Mouse (Mus musculus): ENCODE measurements around the gene Psmb6. TPM values are rescaled to one million over a fixed set of nuclear protein-coding genes. Genes with fewer than 3 reads are reported as not detected.

The Psmb6 gene
- total RNA-seq (2015; ENCODE audit: low replicate concordance): 40.2 and 49.0 TPM in 2 replicates
- total RNA-seq (2017; ENCODE audit: low replicate concordance): 52.0 and 74.6 TPM in 2 replicates

DNA sequence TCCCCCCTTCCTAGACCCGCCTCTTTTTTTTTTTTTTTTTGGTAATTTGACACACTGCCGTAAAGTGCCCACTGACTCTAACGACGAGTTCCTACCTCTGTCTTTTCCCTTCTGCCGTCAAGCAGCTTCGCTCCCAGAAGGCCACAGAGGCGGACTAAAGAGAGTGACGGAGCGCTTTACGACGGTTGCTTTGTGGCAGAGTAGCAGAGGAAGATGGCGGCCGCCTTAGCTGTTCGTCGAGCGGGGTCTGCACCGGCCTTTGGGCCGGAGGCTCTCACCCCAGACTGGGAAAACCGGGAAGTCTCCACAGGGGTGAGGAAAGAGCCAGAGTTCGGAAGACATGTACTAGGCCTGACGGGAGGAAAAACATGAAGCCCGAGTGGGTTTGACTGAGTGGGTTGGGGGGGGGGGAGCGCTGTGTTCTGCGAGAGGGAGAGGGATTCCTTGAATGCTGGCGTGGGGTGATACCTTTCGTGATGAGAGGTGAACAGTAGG is at the start of gene Psmb6:
TSS of gene Psmb6 (plus strand) at position 184 of the 495 bp plus-strand sequence.
- peak; percentile 96 for ATAC-seq (replicated peaks; ENCODE audit: low FRiP score, poor library complexity, severe bottlenecking)

DNA sequence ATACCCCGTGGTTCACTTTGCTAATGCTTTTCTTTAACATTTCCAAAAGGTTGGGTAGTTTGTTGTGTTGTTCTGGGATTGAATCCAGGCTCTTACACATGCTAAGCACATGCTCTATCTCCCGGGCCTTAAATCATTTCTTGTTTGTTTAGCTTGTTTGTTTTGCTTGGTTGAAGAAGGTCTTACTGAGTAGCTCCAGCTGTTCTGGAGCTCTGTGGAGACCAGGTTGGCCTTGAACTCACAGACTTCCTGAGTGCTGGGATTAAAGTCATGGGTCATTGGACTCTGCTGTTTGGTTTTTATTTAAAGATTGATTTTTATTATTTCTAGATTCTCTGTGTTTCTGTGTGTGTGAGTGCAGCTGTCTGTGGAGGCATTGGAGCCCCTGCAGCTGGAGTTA is 39.7 kb upstream of the Psmb6 start:
- no peak for ATAC-seq (replicated peaks; ENCODE audit: low FRiP score, poor library complexity, severe bottlenecking)

DNA sequence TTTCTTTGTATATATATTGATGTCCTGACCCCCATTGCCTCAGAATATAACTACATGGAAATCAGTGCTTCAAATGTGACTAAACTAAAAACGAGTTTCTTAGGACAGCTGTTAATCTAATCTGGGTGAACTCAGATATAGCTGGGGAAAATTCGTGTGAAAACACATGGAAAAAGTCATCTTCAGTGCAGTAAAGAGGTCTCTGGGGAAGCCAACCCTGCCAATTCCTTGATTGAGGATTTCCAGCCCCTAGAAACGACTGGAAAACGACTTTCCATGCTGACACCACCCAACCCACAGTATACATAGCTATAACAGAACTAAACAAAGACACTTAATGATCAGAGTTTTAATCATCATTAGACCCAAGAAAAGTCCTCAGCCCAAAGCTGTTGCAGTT is 37.4 kb upstream of the Psmb6 start:
- no peak for ATAC-seq (replicated peaks; ENCODE audit: low FRiP score, poor library complexity, severe bottlenecking)

GRCm38 (mm10) chr11:70489138-70489537 is 36.0 kb upstream of the Psmb6 start:
- no peak for ATAC-seq (replicated peaks; ENCODE audit: low FRiP score, poor library complexity, severe bottlenecking)

DNA sequence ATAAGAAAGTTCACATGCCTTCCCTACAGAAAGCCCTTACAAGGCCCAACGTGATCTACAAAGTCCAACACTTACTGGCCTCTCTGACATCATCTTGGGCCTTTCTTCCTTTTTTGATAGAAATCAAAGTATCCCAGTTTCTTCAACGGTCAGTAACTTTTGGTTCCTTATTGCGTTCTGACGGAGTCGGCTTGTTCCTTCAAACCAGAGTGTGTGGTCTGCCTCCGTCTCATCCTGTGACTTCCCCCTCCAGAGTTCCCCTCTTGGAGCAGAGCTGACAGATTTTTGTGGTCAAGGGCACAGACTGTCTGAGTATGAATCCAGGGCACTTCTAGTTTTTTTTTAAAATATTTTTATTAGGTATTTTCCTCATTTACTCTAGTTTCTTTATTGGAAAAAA is 35.5 kb upstream of the Psmb6 start:
- no peak for ATAC-seq (replicated peaks; ENCODE audit: low FRiP score, poor library complexity, severe bottlenecking)

DNA sequence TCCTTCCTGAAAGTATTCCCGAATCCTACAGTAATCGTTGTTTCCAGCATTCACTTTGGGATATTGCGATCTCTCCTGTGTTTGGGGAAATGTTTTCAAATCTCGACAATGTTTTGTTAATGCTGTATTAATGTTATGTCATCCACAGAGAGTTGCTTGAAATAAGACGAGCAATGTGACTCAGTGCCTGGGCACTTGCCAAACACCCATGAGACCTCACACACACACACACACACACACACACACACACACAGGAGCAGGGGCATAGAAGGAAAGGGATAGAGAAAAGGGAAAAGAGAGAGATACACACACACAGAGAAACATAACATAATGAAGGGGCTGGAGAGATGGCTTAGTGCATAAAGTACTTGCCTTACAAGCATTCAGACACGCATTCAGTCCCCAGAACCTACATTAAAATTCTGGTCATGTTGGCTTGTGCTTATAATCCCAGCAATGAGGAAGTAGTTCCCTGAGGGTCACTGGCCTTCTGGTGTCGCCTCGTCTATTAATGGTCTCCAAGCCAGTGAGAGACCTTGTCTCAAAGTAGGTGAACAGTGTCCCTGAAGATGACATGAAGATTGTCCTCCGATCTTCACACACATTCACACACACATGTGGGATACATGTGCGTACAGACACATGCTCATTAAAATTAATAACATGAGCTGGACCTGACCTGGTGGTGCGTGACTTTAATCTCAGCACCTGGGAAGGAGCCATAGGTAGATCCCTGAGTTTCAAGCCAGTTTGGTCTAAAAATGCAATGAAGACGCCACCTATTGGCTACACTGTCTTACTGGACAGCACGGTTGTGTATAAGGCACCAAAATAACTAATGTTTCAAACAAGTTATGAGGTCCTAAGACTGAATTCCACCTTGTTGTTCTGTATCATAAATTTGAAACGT is 25.3 kb upstream of the Psmb6 start:
- no peak for ATAC-seq (replicated peaks; ENCODE audit: low FRiP score, poor library complexity, severe bottlenecking)

DNA sequence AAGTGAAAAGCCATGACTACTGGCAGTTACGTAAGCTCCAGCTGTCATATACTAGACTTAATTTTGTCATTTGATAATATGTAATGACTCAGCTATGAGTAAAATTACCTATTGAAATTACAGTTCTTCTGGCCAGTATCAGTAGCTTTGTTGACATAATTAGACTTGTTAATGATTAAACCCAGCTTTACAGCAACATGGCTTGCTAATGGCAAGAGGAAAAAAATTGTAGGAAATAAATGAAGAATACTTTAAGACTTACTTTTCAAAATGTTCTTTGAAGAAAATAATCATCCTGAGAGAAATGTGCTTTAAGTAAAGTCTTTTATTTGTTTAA is 24.7 kb upstream of the Psmb6 start:
- ATAC-seq (replicated peaks; ENCODE audit: low FRiP score, poor library complexity, severe bottlenecking): no peak

DNA sequence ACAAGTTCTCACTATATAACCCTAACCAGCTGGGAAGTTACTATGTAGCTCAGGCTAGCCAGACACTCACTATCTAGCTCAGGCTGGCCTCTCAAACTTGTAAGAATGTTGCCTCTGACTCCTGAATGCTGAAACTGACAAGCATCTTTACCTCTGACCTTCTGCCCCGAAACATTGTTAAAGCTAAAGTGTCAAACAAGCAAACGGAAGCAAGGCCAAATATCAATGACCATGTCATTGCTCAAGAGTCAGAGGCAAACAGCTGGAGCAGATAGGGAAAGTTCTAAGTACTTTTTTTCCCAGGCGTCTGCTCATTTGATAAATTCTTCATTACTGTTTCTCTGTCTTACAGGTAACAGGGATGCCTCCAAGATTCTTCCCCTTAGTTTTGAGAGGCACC is 23.1 kb upstream of the Psmb6 start:
- no peak for ATAC-seq (replicated peaks; ENCODE audit: low FRiP score, poor library complexity, severe bottlenecking)

DNA sequence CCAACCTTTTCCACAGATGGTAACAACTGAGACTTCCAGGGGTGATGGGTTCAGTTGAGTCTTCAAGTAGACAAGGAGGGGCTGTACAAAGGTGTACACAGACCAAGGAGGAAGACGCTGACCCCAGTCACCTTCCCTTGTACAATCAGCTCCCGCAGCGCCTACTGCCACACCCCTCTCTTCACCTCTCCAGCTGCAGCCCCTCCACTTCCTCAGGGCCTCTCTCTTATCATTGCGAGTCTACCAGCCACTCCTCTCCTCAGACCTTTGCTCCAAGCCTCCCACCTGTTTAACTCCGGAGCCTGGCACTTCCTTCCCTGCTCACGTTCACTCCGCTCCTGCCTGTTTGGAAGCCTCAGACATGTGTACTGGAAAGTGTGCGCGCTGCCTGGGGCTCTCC is 20.2 kb upstream of the Psmb6 start, which contains the start of gene Tm4sf5:
TSS of gene Tm4sf5 (plus strand) at position 275 of the 400 bp plus-strand sequence.
- ATAC-seq (replicated peaks; ENCODE audit: low FRiP score, poor library complexity, severe bottlenecking): no peak

- no peak for ATAC-seq (replicated peaks; ENCODE audit: low FRiP score, poor library complexity, severe bottlenecking)
Observed at GRCm38 (mm10) chr11:70506385-70506784, 18.8 kb upstream of the Psmb6 start.

DNA sequence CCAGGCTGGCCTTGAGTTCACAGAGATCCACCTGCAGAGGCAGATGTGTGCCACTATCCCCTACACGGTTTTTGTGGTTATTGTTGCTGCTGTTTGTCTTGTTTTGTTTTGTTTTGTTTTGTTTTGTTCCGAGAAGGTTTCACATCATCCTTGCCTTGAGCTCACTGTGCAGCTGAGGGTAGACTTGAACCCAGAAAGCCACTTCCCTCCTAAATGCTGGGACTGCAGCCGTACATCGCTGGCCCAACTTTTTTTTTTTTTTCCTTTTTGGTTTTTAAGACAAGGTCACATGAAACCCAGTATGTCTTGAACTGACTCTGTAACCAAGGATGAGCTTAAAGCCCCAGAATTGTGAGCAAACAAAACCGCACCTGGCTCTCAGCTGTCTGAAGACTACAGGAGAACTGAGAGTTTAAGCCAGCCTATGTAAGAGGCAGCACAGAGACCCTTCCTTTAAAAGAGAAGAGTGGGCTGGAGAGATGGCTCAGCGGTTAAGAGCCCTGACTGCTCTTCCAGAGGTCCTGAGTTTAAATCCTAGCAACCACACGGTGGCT is 18.1 kb upstream of the Psmb6 start:
- ATAC-seq (replicated peaks; ENCODE audit: low FRiP score, poor library complexity, severe bottlenecking): no peak

GRCm38 (mm10) chr11:70509753-70510564 is 15.2 kb upstream of the Psmb6 start:
- no peak for ATAC-seq (replicated peaks; ENCODE audit: low FRiP score, poor library complexity, severe bottlenecking)

DNA sequence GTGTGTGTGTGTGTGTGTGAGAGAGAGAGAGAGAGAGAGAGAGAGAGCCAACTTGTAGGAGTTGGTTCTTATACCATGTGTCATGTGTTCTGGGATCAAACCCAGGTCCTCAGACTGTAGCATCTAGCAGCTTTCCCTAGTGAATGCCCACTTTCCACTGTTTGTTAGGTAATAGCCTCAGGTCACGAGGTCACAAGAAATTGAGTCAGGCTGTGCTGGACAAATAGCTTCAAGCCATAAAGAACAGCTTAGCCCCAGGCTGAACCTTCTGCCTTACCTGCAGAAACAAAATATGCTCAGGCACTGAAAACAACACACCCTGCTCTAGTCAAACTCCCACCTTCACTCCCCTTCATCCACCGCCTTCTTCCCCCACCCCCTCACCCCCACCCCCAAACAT is 13.9 kb upstream of the Psmb6 start:
- no peak for ATAC-seq (replicated peaks; ENCODE audit: low FRiP score, poor library complexity, severe bottlenecking)

DNA sequence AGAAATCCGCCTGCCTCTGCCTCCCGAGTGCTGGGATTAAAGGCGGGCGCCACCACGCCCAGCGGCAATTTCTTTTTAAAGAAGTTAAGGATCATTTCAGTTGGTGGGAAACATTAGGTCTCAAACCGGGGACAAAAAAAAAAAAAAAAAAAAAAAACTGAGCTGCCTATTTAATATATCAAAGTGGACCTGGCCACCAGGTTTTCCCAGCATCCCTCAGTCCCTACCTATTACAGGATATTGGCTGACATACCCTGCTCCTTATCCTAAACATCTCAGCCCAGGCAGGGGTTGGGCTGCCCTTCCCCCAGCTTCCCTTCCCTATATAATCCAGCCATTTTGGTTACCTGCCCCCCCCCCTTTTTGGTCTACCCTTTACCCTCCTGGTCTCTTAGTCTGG is 13.3 kb upstream of the Psmb6 start:
- ATAC-seq (replicated peaks; ENCODE audit: low FRiP score, poor library complexity, severe bottlenecking): no peak

GRCm38 (mm10) chr11:70512709-70513342 is 12.3 kb upstream of the Psmb6 start:
- ATAC-seq (replicated peaks; ENCODE audit: low FRiP score, poor library complexity, severe bottlenecking): no peak

DNA sequence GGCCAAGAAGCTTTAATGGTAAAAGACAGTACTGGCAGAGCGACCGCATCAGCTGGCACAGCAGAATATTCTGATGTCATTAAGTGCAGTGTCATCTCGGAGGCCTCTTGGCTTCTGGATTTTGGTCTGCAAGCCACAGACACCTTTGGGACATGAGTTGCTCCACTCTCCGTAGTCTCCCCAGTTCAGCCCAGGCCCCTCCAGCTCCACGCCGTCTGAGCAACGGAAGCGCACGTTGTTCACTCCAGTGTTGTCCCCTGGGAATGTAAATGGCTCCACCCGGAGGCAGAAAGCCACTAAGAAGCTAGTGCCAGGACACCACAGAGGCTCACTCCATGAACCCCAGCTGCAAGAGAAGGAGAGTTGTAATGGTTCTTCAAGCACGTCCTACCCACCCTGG is 11.6 kb upstream of the Psmb6 start:
- no peak for ATAC-seq (replicated peaks; ENCODE audit: low FRiP score, poor library complexity, severe bottlenecking)

DNA sequence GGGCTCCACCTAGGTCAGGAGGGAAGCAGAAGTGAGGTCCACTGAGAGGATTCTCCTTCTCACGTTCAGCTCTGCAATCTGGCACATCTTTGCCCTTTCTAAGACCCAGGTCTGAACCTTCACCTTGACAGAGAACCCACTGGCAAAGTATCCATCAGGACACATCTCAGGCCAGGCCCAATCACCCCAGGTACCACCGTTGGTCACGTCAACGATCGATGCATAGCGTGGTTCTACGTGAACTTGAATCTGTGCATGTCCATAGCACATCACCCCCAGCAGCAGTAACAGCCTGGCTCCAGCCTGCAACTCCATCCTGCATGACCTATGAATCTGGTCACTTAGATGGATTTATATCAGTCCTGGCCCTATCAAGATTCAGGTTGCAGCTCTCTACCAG is 10.9 kb upstream of the Psmb6 start, which contains the start of gene Vmo1:
TSS of gene Vmo1 (minus strand) at position 329 of the 400 bp plus-strand sequence.
- no peak for ATAC-seq (replicated peaks; ENCODE audit: low FRiP score, poor library complexity, severe bottlenecking)

- ATAC-seq (replicated peaks; ENCODE audit: low FRiP score, poor library complexity, severe bottlenecking): no peak
Observed at GRCm38 (mm10) chr11:70516352-70516751, 8.8 kb upstream of the Psmb6 start.

GRCm38 (mm10) chr11:70518436-70518835 is 6.7 kb upstream of the Psmb6 start:
- no peak for ATAC-seq (replicated peaks; ENCODE audit: low FRiP score, poor library complexity, severe bottlenecking)

GRCm38 (mm10) chr11:70518923-70519322 is 6.2 kb upstream of the Psmb6 start, which contains the start of gene Gltpd2:
TSS of gene Gltpd2 (plus strand) at chr11:70519196.
- no peak for ATAC-seq (replicated peaks; ENCODE audit: low FRiP score, poor library complexity, severe bottlenecking)

Measured in erythroid progenitor cell, adult 5-6 weeks (primary cell).